21 mouse cellular contexts compared by ENCODE assay signal in genomic region chr2:115095351-115095750, GRCm38 (mm10).
DNase-seq lines count a peak whose midpoint lies in the region; ATAC-seq and TF ChIP-seq lines count a peak whose summit lies in the region.
"Had no signal": no experiment of that assay in that cellular context is flagged by ENCODE, and none has a peak within 500 bp of the region (broad histone marks: within the 10 kb centered on the region; RNA-seq: fewer than 3 reads in every experiment).

No protein-coding gene starts in this region.

- no peaks in the 10 kb centered on the region for H3K36me3 ChIP-seq in forebrain, postnatal 0 days (ENCODE audit: insufficient read depth)
- no peaks in the 10 kb centered on the region for H3K36me3 ChIP-seq in forebrain, embryonic 12.5 days (replicated peaks)
- no peaks in the 10 kb centered on the region for H3K36me3 ChIP-seq in lung, embryonic 16.5 days (ENCODE audit: control insufficient read depth, insufficient read depth, low read length)
- no peaks in the 10 kb centered on the region for H3K36me3 ChIP-seq in limb, embryonic 10.5 days
- no peaks in the 10 kb centered on the region for H3K36me3 ChIP-seq in limb, embryonic 13.5 days
- H3K36me3 ChIP-seq: embryonic facial prominence, embryonic 12.5 days; heart, embryonic 10.5 days; hindbrain, embryonic 12.5 days had no signal

- 0 out of 2 replicates have a peak overlapping the region, but pooled peaks have one; percentile 5 for H3K4me2 ChIP-seq in forebrain, postnatal 0 days (ENCODE audit: low read depth)
- no peak overlapping the region for H3K4me2 ChIP-seq in forebrain, embryonic 12.5 days
- H3K4me2 ChIP-seq in lung, embryonic 16.5 days (ENCODE audit: low read depth, low read length): 0 out of 2 replicates have a peak overlapping the region, but pooled peaks have one; percentile 6
- peak overlapping the region; percentile 41 for H3K4me2 ChIP-seq in limb, embryonic 13.5 days (replicated peaks)
- H3K4me2 ChIP-seq: embryonic facial prominence, embryonic 12.5 days; hindbrain, embryonic 12.5 days had no signal

- no peaks in the 10 kb centered on the region for H3K9me3 ChIP-seq in forebrain, postnatal 0 days (ENCODE audit: low read length)
- H3K9me3 ChIP-seq in forebrain, embryonic 12.5 days: no peaks in the 10 kb centered on the region
- H3K9me3 ChIP-seq in lung, embryonic 16.5 days (ENCODE audit: control insufficient read depth, low read length): no peaks in the 10 kb centered on the region
- H3K9me3 ChIP-seq in limb, embryonic 10.5 days (replicated peaks): no peaks in the 10 kb centered on the region
- no peaks in the 10 kb centered on the region for H3K9me3 ChIP-seq in limb, embryonic 13.5 days
- H3K9me3 ChIP-seq: embryonic facial prominence, embryonic 12.5 days; heart, embryonic 10.5 days; hindbrain, embryonic 12.5 days had no signal

- no peak for TF ChIP-seq POLR2A in lung, adult 2 months (IDR thresholded peaks at IDR 0.05; ENCODE audit: borderline replicate concordance, extremely low read depth, low read depth, low read length)

- ATAC-seq in forebrain, postnatal 0 days: no peak
- ATAC-seq in forebrain, embryonic 12.5 days (ENCODE audit: low FRiP score): no peak
- no peak for ATAC-seq in lung, embryonic 16.5 days (ENCODE audit: low read depth)
- ATAC-seq in limb, embryonic 13.5 days (ENCODE audit: low FRiP score, low read depth): peak; percentile 67; the same call in 1 of the 2 replicates
- no peak for ATAC-seq in cerebellum, adult (ENCODE audit: insufficient number of reproducible peaks, low FRiP score, low TSS enrichment)
- ATAC-seq: hindbrain, embryonic 16.5 days had no signal

- H3K9ac ChIP-seq in forebrain, postnatal 0 days: no peak overlapping the region
- H3K9ac ChIP-seq in forebrain, embryonic 12.5 days: no peak overlapping the region
- no peak overlapping the region for H3K9ac ChIP-seq in lung, embryonic 16.5 days (ENCODE audit: low read length)
- no peak overlapping the region for H3K9ac ChIP-seq in limb, embryonic 13.5 days
- H3K9ac ChIP-seq: embryonic facial prominence, embryonic 12.5 days; hindbrain, embryonic 12.5 days had no signal

- no peak overlapping the region for H3K27ac ChIP-seq in forebrain, postnatal 0 days (ENCODE audit: low read depth, low read length)
- H3K27ac ChIP-seq in forebrain, embryonic 12.5 days: no peak overlapping the region
- H3K27ac ChIP-seq in lung, embryonic 16.5 days (ENCODE audit: low read length): no peak overlapping the region
- H3K27ac ChIP-seq in limb, embryonic 10.5 days: no peak overlapping the region
- H3K27ac ChIP-seq in limb, embryonic 13.5 days: no peak overlapping the region
- H3K27ac ChIP-seq: embryonic facial prominence, embryonic 12.5 days; heart, embryonic 10.5 days; hindbrain, embryonic 12.5 days had no signal

- no peaks in the 10 kb centered on the region for H3K27me3 ChIP-seq in forebrain, postnatal 0 days (ENCODE audit: insufficient read depth, low read length)
- no peaks in the 10 kb centered on the region for H3K27me3 ChIP-seq in forebrain, embryonic 12.5 days
- no peaks in the 10 kb centered on the region for H3K27me3 ChIP-seq in lung, embryonic 16.5 days (ENCODE audit: control insufficient read depth, insufficient read depth, low read depth, low read length)
- peaks cover 86% of the 10 kb centered on the region for H3K27me3 ChIP-seq in limb, embryonic 10.5 days (ENCODE audit: low read depth, poor library complexity, severe bottlenecking)
- H3K27me3 ChIP-seq in limb, embryonic 13.5 days: peaks cover 68% of the 10 kb centered on the region
- H3K27me3 ChIP-seq: embryonic facial prominence, embryonic 12.5 days; hindbrain, embryonic 12.5 days had no signal

- no peak for TF ChIP-seq CTCF in forebrain, postnatal 0 days (IDR thresholded peaks at IDR 0.05; ENCODE audit: low read depth)
- TF ChIP-seq CTCF in lung, adult 2 months (IDR thresholded peaks at IDR 0.05; ENCODE audit: insufficient read depth, low read length): no peak

- no peak for DNase-seq in forebrain, postnatal 0 days
- no peak for DNase-seq in lung, adult 2 months
- DNase-seq in limb, embryonic 10.5 days (ENCODE audit: low spot score): peak; percentile 31
- DNase-seq in adrenal gland, postnatal 10 days: no peak
- DNase-seq: adrenal gland, adult 2 months; adrenal gland, postnatal 36 days; cerebellum, adult 11-12 months; cerebellum, adult 9-10 months; cerebellum, postnatal 25 days; gastrocnemius, postnatal 10 days; heart, adult 18-20 months; heart, postnatal 10 days; heart, postnatal 4 days had no signal

- WGBS in forebrain, postnatal 0 days: 52% methylated on average over 12 of the region's 12 CpGs
- WGBS in forebrain, embryonic 12.5 days: 74% methylated on average over 12 of the region's 12 CpGs
- 52% methylated on average over 12 of the region's 12 CpGs for WGBS in lung, embryonic 16.5 days
- 63% methylated on average over 12 of the region's 12 CpGs for WGBS in lung, adult 2 months
- 65% methylated on average over 12 of the region's 12 CpGs for WGBS in limb, embryonic 10.5 days
- 36% methylated on average over 12 of the region's 12 CpGs for WGBS in limb, embryonic 13.5 days

- no peaks in the 10 kb centered on the region for H3K4me1 ChIP-seq in forebrain, postnatal 0 days (ENCODE audit: insufficient read depth)
- H3K4me1 ChIP-seq in forebrain, embryonic 12.5 days: peaks cover 6% of the 10 kb centered on the region; the same call in 1 of the 2 replicates
- H3K4me1 ChIP-seq in lung, embryonic 16.5 days (replicated peaks; ENCODE audit: control insufficient read depth, insufficient read depth, low read length): no peaks in the 10 kb centered on the region; the same call in 1 of the 2 replicates
- no peaks in the 10 kb centered on the region for H3K4me1 ChIP-seq in lung, adult 2 months (ENCODE audit: control insufficient read depth, insufficient read depth, low read length)
- peaks cover 12% of the 10 kb centered on the region for H3K4me1 ChIP-seq in limb, embryonic 10.5 days
- peaks cover 18% of the 10 kb centered on the region; the same call in 1 of the 2 replicates for H3K4me1 ChIP-seq in limb, embryonic 13.5 days
- H3K4me1 ChIP-seq: heart, embryonic 10.5 days; hindbrain, embryonic 12.5 days had no signal

- H3K4me3 ChIP-seq in forebrain, postnatal 0 days (ENCODE audit: low read depth, low read length): no peak overlapping the region
- no peak overlapping the region for H3K4me3 ChIP-seq in forebrain, embryonic 12.5 days (replicated peaks)
- H3K4me3 ChIP-seq in lung, embryonic 16.5 days (ENCODE audit: low read length): no peak overlapping the region
- H3K4me3 ChIP-seq in lung, adult 2 months (replicated peaks; ENCODE audit: extremely low read depth, low read depth, low read length): no peak overlapping the region
- no peak overlapping the region for H3K4me3 ChIP-seq in limb, embryonic 10.5 days
- no peak overlapping the region for H3K4me3 ChIP-seq in limb, embryonic 13.5 days
- H3K4me3 ChIP-seq: embryonic facial prominence, embryonic 12.5 days; heart, embryonic 10.5 days; hindbrain, embryonic 12.5 days had no signal
